Mouse (Mus musculus): ENCODE results near the gene Numa1. TPM values are rescaled to one million over a fixed set of nuclear protein-coding genes. Genes with fewer than 3 reads are reported as not detected.
"Not testable (repeated sequence)": the region's sequence is repeated elsewhere in the genome, so short reads cannot be mapped to it uniquely, and the experiment has no call there.

The Numa1 gene
- polyA plus RNA-seq, 1 experiment from 2014 or later: 73.5 TPM

DNA sequence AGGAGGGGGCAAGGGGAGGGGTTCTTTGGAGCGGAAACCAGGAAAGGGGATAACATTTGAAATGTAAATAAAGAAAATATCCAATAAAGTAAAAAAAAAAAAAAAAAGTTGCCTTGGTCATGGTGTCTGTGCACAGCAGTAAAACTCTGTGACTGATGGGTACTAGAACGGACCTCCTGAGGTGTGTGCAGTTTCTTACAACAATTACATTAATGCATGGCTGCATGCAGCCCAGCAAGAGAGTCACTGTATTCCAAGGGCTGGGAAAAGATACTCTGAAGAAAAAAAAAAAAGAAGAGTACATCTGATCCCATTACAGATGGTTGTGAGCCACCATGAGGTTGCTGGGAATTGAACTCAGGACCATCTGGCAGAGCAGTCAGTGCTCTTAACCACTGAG lies 87.0 kb downstream of the Numa1 start:
- not testable (repeated sequence) for H3K27ac ChIP-seq; H3K27me3 ChIP-seq; H3K9ac ChIP-seq; H3K4me3 ChIP-seq (replicated peaks); H3K4me1 ChIP-seq; H3K4me2 ChIP-seq; H3K9me3 ChIP-seq (replicated peaks); ATAC-seq (replicated peaks; ENCODE audit: low FRiP score)
- peaks cover 92% of the 10 kb centered on the region for H3K36me3 ChIP-seq
- 85% methylated on average over 2 of the region's 2 CpGs for WGBS

DNA sequence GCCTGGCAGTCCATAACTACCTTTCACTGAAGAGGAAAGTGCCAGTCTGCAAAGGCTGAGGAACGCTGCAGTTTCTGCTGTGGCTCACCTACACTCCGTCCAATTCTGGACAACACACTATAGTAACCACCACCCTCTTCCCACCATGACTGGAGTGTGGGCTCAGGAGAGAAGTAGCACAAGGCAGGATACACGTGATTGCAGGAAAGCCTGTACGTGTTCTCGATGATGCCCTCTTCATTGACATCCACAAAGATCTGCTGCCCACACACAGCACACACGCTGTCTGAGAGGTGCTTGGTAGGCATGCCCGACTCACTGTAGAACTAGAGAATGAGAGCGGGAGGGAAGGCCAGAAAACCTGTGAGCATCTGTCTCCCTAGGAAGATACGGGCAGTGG lies 89.9 kb downstream of the Numa1 start:
- Histone ChIP-seq H3K4me3 (replicated peaks) (no peak overlapping the region), H3K36me3 (peaks cover 88% of the 10 kb centered on the region), H3K4me1 (no peaks in the 10 kb centered on the region), H3K9me3 (replicated peaks) (no peaks in the 10 kb centered on the region), H3K4me2 (no peak overlapping the region), H3K27ac (no peak overlapping the region), H3K9ac (no peak overlapping the region), H3K27me3 (no peaks in the 10 kb centered on the region)
- ATAC-seq (replicated peaks; ENCODE audit: low FRiP score): no peak
- WGBS: 93% methylated on average over 9 of the region's 9 CpGs

DNA sequence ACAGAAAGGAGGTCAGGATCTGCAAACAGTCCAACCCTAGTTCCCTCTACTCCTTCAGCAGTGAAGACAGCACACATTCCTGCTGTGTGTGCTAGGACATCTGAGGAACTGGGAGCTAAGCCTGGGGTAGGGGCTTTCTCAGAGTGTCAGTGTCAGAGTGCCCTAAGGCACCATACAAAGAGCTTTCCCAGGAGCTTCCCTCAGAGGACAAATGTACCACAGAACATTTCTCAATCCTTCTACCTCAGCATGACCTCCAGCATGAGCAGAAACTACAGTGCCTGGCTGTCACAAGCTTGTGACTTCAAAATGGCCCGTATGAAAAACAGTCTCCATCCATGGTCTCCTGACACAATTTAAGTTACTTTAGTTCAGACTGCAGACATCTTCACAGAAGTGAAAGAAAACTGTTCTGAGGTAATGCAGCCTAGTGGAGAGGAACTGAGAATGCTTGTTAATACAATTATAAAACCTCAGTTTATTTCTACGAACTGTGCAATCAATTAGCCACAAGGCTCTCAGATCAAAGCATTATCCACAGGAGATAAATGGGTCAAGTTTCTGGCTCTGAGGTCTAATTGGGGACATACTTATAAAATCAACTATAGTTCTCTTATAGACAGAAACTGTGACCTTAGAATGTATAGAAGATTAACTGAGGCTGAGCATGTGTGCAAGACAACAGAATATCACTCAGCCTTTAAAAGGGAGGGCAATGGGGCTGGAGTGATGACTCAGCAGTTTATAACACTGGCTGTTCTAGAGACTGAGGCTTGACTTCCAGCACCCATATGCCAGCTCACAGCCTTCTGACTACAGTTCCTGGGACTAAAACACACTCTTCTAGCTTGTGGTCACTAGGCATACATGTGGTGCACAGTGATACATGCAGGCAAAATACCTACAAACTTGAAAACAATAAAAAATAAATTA lies 91.5 kb downstream of the Numa1 start:
- ATAC-seq (replicated peaks; ENCODE audit: low FRiP score): no peak
- Histone ChIP-seq H3K4me2 (no peak overlapping the region), H3K4me3 (replicated peaks) (no peak overlapping the region), H3K27ac (no peak overlapping the region), H3K36me3 (peaks cover 86% of the 10 kb centered on the region), H3K4me1 (no peaks in the 10 kb centered on the region), H3K27me3 (no peaks in the 10 kb centered on the region), H3K9me3 (replicated peaks) (no peaks in the 10 kb centered on the region), H3K9ac (no peak overlapping the region)
- 87% methylated on average over 2 of the region's 2 CpGs for WGBS

DNA sequence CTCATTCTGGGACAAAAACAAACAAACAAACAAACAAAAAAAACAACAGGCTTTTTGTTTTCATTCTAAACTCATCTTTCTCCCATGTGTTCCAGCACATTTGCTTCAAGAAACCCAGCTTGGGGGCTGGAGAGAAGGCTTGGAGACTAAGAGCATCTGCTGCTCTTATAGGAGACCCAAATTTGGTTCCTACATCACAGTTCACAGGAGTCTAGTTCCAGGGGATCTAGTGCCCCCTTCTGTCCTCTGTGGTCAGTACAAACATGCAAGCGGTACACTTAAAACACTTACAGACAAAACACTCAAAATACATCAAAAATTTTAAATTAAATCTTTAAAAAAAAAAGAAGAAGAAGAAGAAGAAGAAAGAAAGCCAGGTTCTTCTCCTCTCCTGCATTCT lies 101.0 kb downstream of the Numa1 start:
- ATAC-seq (replicated peaks; ENCODE audit: low FRiP score): no peak
- no peaks in the 10 kb centered on the region for H3K4me1 ChIP-seq
- no peak overlapping the region for H3K4me2 ChIP-seq
- H3K36me3 ChIP-seq: peaks cover 99% of the 10 kb centered on the region
- no peaks in the 10 kb centered on the region for H3K9me3 ChIP-seq (replicated peaks)
- 97% methylated on average over 1 of the region's 1 CpGs for WGBS
- no peak overlapping the region for H3K9ac ChIP-seq
- H3K27me3 ChIP-seq: no peaks in the 10 kb centered on the region
- H3K27ac ChIP-seq: no peak overlapping the region
- H3K4me3 ChIP-seq (replicated peaks): no peak overlapping the region

DNA sequence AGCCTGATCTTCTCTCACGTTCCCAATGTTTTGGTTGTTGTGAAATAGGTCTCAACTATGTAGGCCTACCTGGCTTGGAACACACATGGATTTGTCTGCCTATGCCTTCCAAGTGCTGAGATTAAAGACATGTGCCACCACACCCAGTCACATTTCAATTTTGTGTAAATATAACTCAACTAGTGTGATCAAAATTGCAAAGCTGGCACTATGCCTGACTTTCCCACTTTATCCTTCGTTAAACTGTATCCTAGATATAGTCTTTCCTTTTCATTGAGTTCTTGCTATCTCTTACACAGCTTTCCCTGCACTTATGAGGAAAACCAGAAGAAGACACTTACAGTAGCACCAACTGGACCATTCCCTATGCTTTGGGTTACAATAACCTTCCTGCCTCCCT lies 101.6 kb downstream of the Numa1 start:
- H3K27me3 ChIP-seq: no peaks in the 10 kb centered on the region
- no peak overlapping the region for H3K9ac ChIP-seq
- peaks cover 100% of the 10 kb centered on the region for H3K36me3 ChIP-seq
- no peak for ATAC-seq (replicated peaks; ENCODE audit: low FRiP score)
- H3K9me3 ChIP-seq (replicated peaks): no peaks in the 10 kb centered on the region
- no peak overlapping the region for H3K27ac ChIP-seq
- H3K4me2 ChIP-seq: no peak overlapping the region
- 91% methylated on average over 2 of the region's 2 CpGs for WGBS
- H3K4me3 ChIP-seq (replicated peaks): no peak overlapping the region
- no peaks in the 10 kb centered on the region for H3K4me1 ChIP-seq

DNA sequence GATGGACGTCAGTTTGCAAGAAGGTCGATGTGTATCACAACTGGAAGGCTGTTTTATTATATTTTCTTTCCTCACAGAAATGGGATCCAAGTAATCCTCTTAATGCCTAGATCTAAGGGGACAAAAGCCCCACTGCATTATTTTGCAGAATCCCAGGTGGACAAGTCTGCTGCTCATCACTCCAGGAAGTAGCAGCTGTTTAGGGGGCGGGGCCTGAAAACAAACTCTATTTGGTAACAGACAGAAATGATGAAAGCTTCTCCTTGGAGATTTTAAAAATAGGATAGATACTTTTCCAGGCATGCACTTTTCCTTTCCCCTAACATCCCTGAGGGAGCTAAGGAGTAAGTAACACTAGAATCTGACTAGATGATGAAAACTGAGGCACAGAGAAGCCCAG lies 103.4 kb downstream of the Numa1 start:
- no peaks in the 10 kb centered on the region for H3K27me3 ChIP-seq
- H3K4me2 ChIP-seq: no peak overlapping the region
- no peaks in the 10 kb centered on the region for H3K4me1 ChIP-seq
- no peak for ATAC-seq (replicated peaks; ENCODE audit: low FRiP score)
- H3K9ac ChIP-seq: no peak overlapping the region
- no peak overlapping the region for H3K27ac ChIP-seq
- no peak overlapping the region for H3K4me3 ChIP-seq (replicated peaks)
- H3K36me3 ChIP-seq: peaks cover 97% of the 10 kb centered on the region
- 88% methylated on average over 3 of the region's 3 CpGs for WGBS
- H3K9me3 ChIP-seq (replicated peaks): no peaks in the 10 kb centered on the region

DNA sequence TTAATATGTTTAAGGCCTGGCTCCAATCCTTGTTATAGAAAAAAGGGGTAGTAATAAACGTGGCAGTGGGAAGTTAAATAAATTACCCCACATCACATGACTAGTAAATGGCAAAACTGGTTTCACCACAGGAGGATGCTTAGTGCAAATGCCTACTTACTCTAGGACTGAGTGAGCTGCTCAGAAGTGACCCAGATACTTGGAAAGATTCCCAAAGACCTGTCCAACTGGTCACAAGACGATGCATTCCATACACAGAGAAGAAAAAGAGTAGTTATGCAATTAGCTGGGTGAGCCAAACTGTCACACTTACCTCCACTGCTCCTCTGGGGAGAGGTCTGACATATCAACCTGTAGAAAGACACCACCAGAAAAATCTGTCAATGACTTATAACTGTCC lies 108.4 kb downstream of the Numa1 start:
- H3K9ac ChIP-seq: no peak overlapping the region
- no peaks in the 10 kb centered on the region for H3K9me3 ChIP-seq (replicated peaks)
- no peaks in the 10 kb centered on the region for H3K27me3 ChIP-seq
- H3K27ac ChIP-seq: no peak overlapping the region
- no peaks in the 10 kb centered on the region for H3K4me1 ChIP-seq
- no peak overlapping the region for H3K4me2 ChIP-seq
- no peak overlapping the region for H3K4me3 ChIP-seq (replicated peaks)
- H3K36me3 ChIP-seq: peaks cover 48% of the 10 kb centered on the region
- 75% methylated on average over 2 of the region's 2 CpGs for WGBS
- no peak for ATAC-seq (replicated peaks; ENCODE audit: low FRiP score)

DNA sequence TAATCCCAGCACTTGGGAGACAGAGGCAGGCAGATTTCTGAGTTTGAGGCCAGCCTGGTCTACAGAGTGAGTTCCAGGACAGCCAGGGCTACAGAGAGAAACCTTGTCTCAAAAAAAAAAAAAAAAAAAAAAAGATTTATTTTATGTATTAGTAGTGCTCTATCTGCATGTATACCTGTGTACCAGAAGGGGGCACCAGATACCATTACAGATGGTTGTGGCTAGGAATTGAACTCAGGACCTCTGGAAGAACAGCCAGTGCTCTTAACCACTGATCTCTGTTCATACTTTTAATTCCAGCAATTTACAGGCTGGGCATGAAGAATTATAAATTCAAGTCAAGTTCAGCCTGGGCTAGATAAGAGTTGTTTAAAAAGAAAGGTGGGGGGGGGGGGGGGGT lies 114.6 kb downstream of the Numa1 start:
- H3K27me3 ChIP-seq; H3K4me1 ChIP-seq; H3K27ac ChIP-seq; H3K4me2 ChIP-seq; ATAC-seq (replicated peaks; ENCODE audit: low FRiP score); H3K4me3 ChIP-seq (replicated peaks); H3K9ac ChIP-seq; H3K9me3 ChIP-seq (replicated peaks): not testable (repeated sequence)
- H3K36me3 ChIP-seq: peaks cover 30% of the 10 kb centered on the region

DNA sequence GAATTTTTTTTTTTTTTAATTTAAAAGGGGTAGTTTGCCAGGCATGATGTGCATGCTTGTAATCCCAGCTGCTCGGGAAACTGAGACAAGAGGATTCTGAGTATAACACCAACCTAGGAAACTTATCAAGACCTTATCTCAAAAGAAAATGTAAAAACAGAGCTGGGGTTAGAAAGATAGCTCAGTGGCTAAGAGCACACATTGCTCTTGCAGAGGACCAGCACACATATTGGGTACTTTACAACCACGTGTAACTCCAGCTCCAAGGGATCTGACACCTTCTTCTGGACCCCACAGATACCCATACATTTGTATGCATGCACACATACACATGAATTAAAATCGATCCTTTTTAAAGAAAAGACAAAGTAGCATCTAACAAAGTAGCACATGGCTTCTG lies 127.4 kb downstream of the Numa1 start:
- WGBS: 91% methylated on average over 3 of the region's 3 CpGs
- H3K36me3 ChIP-seq: peaks cover 36% of the 10 kb centered on the region
- no peak overlapping the region for H3K4me3 ChIP-seq (replicated peaks)
- no peaks in the 10 kb centered on the region for H3K27me3 ChIP-seq
- H3K4me1 ChIP-seq: peaks cover 27% of the 10 kb centered on the region
- no peak overlapping the region for H3K4me2 ChIP-seq
- H3K9ac ChIP-seq: no peak overlapping the region
- no peaks in the 10 kb centered on the region for H3K9me3 ChIP-seq (replicated peaks)
- no peak overlapping the region for H3K27ac ChIP-seq
- no peak for ATAC-seq (replicated peaks; ENCODE audit: low FRiP score)

DNA sequence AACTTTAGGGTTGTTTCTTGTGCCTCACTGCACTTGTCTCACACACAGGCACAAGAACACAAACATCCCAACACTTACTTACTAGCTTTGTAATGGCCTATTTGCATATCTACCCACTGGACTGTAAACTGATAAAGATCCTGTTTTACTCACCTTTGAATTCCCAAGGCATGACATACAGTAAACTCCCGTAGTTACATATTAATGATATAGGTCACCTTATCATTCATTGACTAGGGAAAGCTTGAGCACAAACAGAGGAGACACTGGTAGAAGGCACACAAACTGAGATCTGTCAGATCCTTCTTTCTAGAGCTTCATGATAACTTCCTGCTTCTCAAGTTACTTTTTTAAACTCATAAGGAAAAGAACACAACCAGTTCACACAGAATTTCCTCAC lies 128.3 kb downstream of the Numa1 start:
- 58% methylated on average over 1 of the region's 1 CpGs for WGBS
- no peaks in the 10 kb centered on the region for H3K9me3 ChIP-seq (replicated peaks)
- H3K4me2 ChIP-seq: 0 out of 2 replicates have a peak overlapping the region, but pooled peaks have one; percentile 2
- no peak for ATAC-seq (replicated peaks; ENCODE audit: low FRiP score)
- H3K36me3 ChIP-seq: peaks cover 27% of the 10 kb centered on the region
- H3K4me1 ChIP-seq: peaks cover 33% of the 10 kb centered on the region
- no peaks in the 10 kb centered on the region for H3K27me3 ChIP-seq
- peak overlapping the region; percentile 34; the same call in 1 of the 2 replicates for H3K27ac ChIP-seq
- no peak overlapping the region for H3K4me3 ChIP-seq (replicated peaks)
- no peak overlapping the region for H3K9ac ChIP-seq

DNA sequence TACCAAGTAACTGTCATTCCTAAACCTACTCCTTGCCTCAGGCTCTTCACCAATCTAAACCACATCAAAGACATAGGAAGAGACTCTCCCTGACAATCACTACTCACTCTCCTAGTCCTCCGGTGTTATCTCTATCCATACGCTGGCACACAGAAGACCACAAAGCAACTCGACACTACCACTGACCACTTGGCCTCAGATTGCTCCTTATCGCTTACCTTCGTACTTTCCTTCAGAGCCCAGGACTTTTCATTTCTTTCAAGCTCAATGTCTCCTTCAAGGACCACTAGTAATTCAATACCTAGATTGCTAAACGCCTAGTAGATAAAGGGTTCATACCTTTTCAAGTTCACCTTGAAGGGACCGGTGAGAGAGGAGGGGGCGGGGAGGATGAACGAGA lies 130.0 kb downstream of the Numa1 start:
- peaks cover 35% of the 10 kb centered on the region for H3K4me1 ChIP-seq
- H3K27ac ChIP-seq: no peak overlapping the region
- 81% methylated on average over 9 of the region's 9 CpGs for whole genome bisulfite sequencing
- H3K9ac ChIP-seq: no peak overlapping the region
- H3K27me3 ChIP-seq: no peaks in the 10 kb centered on the region
- no peaks in the 10 kb centered on the region for H3K9me3 ChIP-seq (replicated peaks)
- ATAC-seq (replicated peaks; ENCODE audit: low FRiP score): no peak
- peak overlapping the region; percentile 82 for H3K4me3 ChIP-seq (replicated peaks)
- peaks cover 22% of the 10 kb centered on the region for H3K36me3 ChIP-seq
- peak overlapping the region; percentile 68 for H3K4me2 ChIP-seq
